Mouse (Mus musculus) urinary bladder, postnatal 10 days (tissue): Measurements from ENCODE around the gene Foxred1.
A peak's percentile ranks its signal among the peaks of the same experiment; 100 is the strongest.

Experiments used
- DNase-seq: peaks from one replicate; pipeline ENCODE4 v3.0.0; 2022; ENCODE audit warnings: low spot score

Foxred1 gene

DNA sequence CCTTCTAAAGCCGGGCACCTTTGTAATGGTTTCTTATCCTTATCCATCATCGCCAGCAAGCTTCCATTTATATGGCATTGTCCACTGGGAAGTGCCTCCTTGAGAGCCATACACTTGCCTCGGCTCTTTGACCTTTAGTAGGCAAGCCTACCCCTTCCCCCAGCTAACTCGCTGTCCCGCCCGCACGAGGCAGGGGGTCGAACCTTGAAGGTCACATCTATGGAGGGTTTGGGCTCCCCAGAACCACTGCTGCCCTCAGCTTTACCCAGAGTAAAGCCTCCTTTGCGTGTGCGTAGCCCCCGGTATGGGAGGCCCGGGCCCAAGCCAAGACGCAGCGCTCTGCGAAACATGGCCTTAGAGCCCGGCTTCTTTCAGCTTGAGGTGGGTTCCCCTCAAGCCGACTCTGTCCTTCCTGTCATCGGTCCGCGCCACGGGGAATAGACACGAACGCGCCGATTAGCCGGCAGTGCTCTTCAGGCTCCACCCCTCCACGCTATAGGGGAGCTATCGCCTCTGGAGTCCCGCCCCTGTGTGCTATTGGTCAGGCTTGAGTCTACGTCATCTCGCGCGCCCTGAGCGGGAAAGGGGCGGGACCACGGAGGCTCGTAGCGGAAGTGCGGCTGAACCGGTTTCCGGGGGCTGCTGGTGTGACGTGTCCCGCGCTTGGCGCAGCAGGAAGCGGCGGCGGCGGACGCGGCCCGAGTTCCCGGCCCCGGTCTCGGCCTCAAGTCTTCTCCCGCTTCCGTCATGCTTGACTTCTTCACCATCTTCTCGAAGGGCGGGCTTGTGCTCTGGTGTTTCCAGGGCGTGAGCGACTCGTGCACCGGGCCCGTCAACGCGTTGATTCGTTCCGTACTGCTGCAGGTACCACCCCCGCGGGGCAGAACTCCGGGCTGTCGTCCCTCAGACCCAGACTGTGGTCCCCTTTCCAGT, at the start of gene Foxred1:
Gene Foxred1 (minus strand): TSS at position 514 of the 933 bp plus-strand sequence.
- peak; percentile 98 for DNase-seq

DNA sequence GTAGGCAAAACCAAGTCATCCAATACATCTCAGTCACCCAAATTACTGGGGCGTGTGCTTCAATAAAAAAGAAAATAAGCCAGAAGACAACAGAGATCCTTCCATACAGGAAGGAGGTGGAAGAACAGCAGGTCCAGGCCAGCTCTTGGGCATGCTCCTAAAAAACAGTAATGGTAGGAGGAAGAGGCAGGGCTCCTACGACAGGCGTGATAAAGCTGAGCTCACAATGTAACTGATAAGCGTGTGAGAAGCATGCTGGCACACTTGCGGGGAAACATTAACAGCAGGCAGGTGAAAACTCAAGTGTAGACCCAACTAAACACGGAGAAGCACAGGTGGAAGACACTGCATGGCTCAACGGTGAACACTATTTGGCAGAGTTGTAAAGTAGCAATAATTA, 46.5 kb upstream of the Foxred1 start:
- DNase-seq = no peak

DNA sequence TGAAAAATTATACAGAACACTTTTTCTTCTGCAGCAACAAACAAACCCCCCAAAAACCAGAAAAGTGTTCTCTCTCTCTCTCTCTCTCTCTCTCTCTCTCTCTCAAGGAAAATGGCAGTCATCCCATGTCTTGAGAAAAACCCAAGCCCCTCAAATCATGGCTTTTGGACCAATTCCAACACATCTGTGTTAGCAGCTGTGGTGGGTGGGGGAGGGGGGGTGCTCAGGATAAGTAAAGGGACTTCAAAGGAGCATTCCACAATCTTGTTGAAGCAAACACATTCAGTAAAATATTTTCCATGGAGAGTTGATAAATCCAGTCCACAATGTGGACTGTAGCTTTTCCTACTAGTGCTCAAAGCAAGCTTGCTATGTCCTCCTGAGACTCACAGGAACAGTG, 38.6 kb upstream of the Foxred1 start:
- no peak for DNase-seq

DNA sequence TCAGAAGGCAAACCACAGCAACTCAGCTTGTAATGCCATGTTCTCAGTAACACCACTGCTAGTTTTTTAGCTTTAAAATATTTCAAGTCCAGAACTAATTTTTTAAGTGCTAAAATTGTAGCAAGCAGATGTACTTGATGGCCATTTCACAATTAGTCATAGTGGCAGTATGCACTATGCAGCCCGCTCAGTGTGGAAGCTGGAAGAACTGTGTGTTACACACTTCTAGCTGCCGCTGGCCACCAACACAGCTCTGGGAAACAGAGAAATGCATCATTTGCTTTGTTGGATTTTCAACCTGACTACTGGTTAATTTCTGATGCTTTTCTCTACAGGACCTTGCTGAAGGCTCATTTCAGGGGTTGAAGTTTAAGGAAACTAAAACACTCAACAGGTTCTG, 36.5 kb upstream of the Foxred1 start:
- no peak for DNase-seq

DNA sequence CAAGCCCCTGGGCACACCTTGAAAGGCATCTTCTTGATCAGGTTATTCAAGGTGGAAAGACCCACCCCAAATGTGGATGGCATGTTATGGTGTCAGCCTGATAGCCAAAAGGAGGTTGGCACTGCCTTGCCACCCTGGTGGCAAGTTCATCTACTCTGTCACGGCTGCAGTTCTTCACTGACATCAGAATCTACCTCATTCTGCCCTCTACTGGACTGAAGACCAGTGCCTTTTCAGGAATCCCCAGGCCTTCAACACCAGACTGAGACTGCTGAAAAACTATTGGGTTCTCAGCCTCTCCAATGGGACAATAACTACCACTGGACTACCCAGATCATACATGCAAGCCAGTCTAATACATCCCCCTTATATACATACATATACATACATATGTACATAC, 28.9 kb upstream of the Foxred1 start:
- no peak for DNase-seq

DNA sequence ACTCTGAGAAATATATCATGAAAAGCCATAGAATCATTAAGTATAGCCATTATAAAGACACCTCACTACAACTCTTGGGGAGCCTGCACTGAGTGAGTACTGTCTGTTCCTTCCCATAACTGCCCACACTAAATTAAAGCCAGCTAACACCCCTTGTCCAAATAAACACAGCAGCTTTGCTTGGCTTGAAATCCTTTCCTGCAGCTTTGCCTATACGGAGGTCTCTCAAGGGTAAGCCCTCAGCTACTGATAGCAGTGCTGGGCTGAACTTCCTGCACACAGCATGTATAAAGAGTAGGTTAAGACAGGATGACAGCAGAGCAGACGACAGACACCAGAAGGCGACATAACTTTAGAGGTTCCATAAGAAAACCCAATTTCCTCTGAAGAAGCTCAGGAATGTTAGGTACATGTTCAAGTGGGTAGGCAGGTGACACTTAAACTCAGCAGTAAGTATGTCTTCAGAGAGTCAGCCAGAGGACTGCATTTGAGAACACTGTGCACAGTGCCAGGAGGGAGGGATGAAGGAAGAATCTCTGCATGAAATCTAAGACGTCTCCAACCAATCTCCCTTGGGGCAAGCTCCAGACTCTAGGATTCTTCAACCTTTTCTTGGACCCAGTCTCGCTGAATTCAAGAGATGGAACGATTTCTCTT, 28.2 kb upstream of the Foxred1 start:
- no peak for DNase-seq

DNA sequence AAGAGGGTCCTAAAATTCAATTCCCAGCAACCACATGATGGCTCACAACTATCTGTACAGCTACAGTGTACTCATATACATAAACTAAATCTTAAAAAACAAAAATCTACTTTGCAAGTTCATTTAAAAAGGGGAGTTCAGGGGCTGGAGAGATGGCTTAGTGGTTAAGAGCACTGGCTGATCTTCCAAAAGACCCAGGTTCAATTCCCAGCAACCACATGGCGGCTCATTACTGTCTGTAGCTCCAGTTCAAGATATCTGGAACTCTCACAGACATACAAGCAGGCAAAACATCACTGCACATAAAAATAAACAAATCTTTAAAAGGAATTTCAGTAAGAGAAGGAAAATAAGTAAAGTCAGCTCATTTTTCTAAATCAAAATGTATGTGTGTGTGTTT, 27.5 kb upstream of the Foxred1 start:
- DNase-seq = no peak

DNA sequence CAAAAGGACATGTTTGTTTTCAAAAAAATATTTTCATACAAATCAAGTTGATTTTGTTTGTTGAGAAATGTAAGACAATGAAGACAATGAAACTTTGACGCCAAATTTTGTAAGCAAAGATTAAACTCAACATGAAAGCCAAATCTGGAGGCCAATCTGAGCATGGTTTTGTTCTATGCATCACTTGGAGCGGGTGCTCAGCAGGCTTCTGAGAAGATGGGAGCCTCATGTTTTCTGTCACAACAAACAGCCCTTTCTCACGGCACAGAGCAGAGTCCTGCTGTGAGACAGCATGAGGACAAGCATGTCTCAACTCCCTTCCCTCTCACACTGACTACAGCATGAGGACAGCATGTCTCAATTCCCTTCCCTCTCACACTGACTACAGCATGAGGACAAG, 25.1 kb upstream of the Foxred1 start:
- DNase-seq = no peak

DNA sequence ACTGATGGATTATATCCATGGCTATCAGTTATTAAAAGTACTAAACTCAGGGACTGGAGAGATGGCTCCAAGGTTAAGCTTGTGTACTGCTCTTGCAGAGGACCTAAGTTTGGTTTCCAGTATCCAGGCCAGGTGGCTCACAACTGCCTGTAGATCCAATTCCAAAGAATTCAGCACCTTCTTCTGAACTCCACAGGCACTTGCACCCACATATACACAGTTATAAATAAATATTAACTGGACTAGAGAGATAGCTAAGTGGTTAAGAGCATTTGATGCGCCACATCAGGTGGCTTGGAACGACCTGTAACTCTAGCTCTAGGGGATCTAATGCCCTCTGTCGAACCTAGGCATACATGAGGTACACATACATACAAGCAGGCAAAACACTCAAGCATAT, 17.8 kb upstream of the Foxred1 start:
- DNase-seq = no peak

DNA sequence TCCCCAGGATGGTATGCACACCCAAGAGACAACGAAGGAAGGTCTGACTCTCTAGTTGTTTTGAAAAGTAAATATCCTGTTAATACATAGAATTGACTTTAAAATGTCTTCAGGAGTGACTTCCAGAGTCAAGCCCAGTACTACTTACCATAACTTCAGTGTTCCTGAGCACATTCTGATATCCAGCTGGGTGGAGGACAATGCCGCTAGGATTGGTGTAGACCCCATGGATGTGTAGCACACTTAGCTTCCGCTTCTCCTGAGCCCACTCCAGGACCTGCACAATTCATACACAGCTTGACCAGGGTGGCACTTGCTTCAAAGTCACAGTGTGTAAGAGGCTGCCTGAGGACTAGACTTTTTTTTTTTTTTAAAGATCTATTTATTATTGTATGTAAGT, 12.6 kb upstream of the Foxred1 start:
- no peak for DNase-seq

DNA sequence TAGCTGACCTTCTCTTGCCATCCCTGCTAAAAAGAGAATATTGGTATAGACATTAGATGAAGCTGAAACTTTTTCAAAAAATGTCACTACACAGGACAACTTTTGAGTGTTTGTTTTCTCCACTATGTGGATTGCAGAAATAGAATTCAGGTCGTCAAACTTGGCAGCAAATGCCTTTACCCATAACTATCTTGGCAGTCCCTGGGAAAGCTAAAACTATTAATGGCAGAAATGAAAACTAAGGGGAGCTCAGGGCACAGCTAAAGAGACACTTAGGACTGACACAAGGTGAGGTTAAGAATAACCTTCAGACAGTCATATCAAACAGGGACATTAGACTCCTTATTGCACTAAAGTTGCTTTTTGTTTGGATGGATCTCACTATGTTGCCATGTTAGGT, 7.1 kb upstream of the Foxred1 start:
- no peak for DNase-seq

DNA sequence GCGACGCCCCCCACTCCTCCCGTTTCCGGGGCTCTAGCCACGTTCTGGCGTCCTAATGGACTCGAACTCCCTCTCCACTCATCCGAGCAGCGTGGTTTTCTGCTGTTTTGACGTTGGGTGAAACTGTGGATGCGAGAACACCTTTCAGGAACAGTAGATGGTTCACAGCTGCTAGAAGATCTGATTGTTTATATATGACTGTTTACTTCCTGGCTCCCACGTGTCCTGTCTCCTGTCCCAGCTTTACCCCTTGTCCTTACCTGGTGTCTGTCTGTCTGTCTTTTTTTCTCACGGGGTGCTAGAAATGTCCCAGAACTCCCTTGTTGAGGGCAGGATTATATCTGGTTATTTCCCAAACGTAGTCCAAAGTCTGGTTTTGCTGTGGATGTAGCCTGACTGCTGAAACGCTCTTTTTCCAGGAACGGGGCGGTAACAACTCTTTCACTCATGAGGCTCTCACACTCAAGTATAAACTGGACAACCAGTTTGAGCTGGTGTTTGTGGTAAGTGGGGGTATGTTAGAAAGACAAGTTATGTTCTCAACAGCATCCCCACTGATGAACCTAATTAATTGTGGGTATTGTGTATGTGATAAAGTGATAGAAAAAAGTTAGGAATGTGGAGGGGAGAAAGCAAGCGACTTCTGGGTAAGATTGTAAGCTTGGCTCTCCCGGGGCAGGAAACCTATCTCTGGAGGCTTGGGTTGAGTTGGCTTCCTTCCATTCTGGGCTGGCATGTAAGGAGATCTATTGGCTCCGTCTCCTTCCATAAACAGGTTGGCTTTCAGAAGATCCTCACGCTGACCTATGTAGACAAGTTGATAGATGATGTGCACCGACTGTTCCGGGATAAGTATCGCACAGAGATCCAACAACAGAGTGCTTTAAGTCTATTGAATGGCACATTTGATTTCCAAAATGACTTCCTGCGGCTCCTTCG, 987 bp upstream of the Foxred1 start:
- no peak for DNase-seq

DNA sequence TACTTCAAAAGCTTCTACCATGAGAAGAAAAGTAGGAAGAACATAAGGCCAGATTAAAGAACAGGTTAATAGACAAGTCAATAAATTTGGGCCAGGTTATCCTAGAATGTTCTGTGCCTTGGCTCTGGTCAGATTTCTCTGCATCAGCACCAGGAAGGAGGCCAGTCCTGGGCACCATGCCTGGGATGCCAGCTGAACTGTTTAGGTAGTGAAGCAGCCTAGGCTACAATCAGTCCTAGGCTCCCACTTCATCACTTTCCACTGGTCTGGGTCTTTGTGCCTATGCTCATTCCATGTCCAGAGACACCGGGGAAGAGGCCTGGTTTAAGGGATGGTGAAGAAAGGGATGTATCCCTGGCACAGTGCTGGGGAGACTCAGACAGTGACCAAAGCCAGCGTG, 6.4 kb downstream of the Foxred1 start:
- DNase-seq = no peak

DNA sequence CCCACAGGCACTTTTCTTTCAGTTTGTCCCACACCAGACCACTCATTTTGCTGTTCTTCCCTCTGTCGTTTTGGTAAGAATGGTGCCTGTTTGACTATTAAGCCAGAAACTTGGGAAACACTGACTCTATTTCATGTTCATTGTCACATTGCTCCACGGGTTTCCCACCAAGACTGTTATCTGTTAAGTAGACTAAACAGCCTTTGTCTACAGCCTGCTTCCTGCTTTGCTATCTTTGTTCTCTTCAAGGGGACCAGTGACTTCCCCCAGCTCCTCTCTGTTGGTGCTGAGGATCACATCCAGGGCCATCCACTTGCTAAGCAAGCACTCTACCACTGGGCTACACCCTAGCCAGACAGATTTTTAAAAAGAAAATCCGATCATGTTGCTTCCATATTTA, 7.3 kb downstream of the Foxred1 start:
- DNase-seq = no peak

DNA sequence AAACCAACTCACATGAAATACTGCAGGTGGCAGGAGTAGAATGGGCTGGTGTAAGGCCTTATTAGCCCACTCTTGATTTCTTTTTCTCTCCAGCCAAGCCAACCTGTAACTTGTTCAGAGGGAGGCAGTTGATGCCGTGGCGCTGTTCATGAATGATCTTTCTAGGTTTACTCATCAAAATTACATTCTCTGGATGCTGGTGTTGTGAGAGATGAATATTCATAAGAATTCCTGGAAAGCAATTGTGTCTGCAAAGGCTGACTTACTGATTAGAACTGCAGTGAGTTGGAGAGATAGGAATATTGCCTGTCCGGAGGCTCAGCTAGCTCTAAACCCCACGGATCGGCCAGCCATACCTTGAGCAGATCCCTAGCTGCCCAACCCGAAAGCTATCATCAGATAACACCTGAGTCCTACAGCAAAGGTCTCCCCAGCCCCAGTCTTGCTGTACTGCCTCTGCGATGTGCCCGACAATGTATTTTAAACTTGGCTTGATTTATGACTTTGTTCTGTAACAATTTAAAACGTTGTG, 10.3 kb downstream of the Foxred1 start:
- DNase-seq = no peak

DNA sequence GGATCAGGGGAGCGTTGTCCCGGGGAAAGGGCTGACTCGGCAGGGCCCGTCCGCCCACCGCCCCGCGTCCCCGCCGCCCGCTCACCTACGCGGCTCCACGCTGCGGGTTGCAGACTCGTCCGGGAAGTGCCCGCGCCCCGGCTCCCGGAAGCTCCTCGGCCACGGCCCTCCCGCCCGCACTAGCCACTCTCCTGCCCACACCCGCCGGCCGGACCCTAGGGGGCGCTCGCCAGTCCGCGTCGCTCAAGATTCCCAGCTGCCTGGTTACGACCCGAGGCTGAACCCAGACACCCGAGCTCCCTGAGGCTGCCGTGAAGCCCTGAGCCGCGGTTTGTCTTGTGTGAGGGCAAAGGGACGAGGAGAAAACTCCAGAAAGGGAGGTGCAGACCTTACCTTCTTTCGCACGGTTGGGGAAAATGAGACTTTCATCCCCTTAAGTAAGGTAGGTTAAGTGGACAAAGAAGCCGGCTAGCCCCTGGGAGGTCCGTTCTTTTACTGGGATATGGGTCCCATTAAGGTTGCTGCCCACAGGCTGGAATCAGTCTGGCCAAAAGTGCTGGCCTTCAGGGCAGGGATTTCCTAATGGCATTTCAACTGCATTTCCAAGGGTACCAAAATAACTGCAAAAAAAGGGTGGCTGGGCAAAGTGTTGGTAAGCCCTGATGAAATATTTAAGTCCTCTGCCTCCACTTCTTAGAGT, 10.9 kb downstream of the Foxred1 start, which contains the start of the genes Srpr and Tirap:
Gene Srpr (plus strand): TSS at position 404 of the 700 bp plus-strand sequence.
Gene Tirap (minus strand): TSS at position 520 of the 700 bp plus-strand sequence.
- DNase-seq = peak; percentile 84

DNA sequence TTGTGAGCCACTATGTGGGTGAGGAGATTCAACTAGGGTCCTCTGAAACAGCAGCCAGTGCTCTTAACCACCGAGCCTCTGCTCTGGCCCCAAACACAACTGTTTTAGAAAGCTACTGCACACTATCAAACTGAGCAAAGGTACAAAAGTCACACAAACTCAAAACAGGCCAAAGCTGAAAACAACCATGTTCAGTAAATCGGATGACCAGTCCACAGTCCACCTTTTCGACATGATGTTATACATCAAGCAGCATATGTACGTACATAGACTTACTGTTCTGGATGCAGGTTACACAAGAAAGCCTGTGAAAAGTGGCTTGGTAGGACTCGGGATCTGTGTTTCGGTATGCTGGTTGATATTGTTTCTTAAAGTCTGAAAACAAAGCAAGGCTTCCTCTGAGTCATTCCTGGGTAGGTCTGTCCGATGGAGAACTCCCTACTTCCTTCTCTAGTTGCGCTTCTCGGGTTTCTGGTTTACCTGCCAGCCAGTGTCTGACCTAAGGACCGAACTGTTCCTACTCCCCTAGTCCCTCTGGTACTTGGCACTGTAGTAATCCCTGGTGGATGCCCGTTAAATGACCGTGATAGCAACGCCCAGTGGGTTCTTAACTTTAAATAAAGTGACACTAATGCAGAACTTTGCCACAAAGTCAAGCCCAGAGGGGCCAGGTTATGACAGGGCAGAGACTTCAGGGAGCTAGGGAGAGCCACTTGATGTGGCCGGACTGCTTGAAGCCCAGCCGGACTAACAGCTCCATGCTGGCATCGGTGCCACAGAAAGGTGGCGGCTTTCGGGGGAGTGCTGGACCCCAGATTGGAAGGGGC, 11.7 kb downstream of the Foxred1 start:
- no peak for DNase-seq

DNA sequence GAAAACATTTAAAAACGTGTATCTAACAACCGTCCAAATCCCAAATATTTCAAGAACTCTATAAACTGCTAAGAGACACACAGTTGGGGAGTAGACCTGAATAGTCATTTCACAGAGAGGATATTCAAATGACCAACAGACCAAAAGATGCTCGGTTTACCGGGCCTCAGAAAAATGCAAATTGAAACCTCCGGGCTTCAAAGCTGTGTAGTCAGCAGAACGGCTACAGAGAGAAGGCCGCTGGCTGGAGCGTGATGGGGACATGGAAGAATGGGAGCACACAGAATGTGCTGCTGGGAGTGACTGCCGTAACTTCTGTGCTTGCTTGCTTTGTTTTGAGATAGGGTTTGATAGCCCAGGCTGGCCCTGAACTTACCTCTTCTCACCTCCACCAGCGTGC, 12.5 kb downstream of the Foxred1 start:
- DNase-seq = no peak

DNA sequence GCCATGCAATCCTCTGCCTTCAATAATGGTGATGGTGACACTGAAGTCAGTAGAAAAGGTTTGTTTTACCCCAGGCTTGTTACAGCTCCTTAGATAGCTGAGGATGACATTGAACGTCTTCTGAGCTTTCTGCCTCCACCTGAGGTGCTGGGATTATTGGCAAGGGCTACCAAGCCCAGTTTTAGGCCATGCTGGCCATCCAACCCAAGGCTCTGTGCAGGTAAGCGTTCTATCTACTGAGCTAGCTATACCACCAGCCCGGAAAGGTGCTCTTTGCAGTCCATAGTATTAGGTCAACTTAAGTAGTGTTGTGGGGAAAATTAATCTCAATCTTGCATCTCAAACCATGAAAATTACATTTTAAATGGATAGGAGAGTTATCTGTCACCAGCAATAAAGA, 13.2 kb downstream of the Foxred1 start:
- no peak for DNase-seq

DNA sequence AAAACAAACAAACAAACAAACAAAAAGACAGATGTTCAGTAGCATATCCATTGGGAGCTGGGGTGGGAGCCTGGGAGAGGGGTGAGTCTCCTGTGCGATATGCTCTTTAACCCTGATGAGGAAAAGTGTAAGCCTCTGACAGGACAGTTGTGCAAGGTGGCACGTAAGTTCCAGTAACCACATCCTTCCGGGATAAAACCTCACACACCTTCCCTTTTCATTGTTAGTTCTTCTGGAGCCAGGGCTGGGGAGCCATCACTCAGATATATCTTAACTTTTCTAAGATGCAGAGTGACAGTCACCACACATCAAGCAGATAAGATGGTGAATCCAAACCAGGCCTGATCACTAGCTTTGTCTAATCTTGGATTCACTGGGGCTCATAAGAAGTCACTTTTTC, 16.8 kb downstream of the Foxred1 start:
- no peak for DNase-seq
